Mouse (Mus musculus) heart, embryonic 13.5 days (tissue): Measurements from ENCODE around the gene Smok3b. TPM values are rescaled to one million over a fixed set of nuclear protein-coding genes. Genes with fewer than 3 reads are reported as not detected.
"Not testable (repeated sequence)": the region's sequence is repeated elsewhere in the genome, so short reads cannot be mapped to it uniquely, and the experiment has no call there.

Source experiments
- ATAC-seq: fragments of 200-750 bp; cut with Nextera tagmentation; 2 replicates; pipeline ENCODE4 v1.8.0; 2017; ENCODE audit warnings: moderate TSS enrichment; ENCODE audit not compliant: insufficient number of reproducible peaks, low FRiP score, low TSS enrichment; ENCODE audit errors: extremely low read depth
- H3K27ac ChIP-seq: fragments of 300-500 bp; sonication (generic); replicated peaks from 2 replicates; pipeline ENCODE4 v1.5.1; 2015; ENCODE audit warnings: moderate library complexity, mild to moderate bottlenecking, inconsistent platforms
- H3K27me3 ChIP-seq: fragments of 300-500 bp; sonication (generic); replicated peaks from 2 replicates; pipeline ENCODE4 v1.6.1; 2015; ENCODE audit warnings: mild to moderate bottlenecking, inconsistent platforms
- H3K36me3 ChIP-seq: fragments of 300-500 bp; sonication (generic); 2 replicates; pipeline ENCODE4 v1.6.1; 2015; ENCODE audit warnings: mild to moderate bottlenecking, inconsistent platforms
- H3K4me1 ChIP-seq: fragments of 300-500 bp; sonication (generic); 2 replicates; pipeline ENCODE4 v1.6.1; 2015; ENCODE audit warnings: inconsistent platforms
- H3K4me2 ChIP-seq: fragments of 300-500 bp; sonication (generic); 2 replicates; pipeline ENCODE4 v1.6.1; 2015; ENCODE audit warnings: inconsistent platforms, mild to moderate bottlenecking, moderate library complexity
- H3K4me3 ChIP-seq: fragments of 300-500 bp; sonication (generic); 2 replicates; pipeline ENCODE4 v1.5.1; 2015; ENCODE audit warnings: moderate library complexity, mild to moderate bottlenecking, inconsistent platforms
- H3K9ac ChIP-seq: fragments of 300-500 bp; sonication (generic); 2 replicates; pipeline ENCODE4 v1.6.1; 2015; ENCODE audit warnings: inconsistent platforms, mild to moderate bottlenecking, moderate library complexity
- H3K9me3 ChIP-seq: fragments of 300-500 bp; sonication (generic); 2 replicates; pipeline ENCODE4 v1.6.1; 2016; ENCODE audit warnings: inconsistent platforms
- WGBS: fragments of 180-500 bp; shearing (Covaris S2); methylation state at CpG from one replicate; pipeline ENCODE4 v1.1.7; 2015; ENCODE audit warnings: mixed read lengths; 5-methylcytosine and 5-hydroxymethylcytosine counted together
- polyA plus RNA-seq: library from polyadenylated mRNA; unstranded; fragments of >200 nt; fragmentation: Nextera tagmentation; extraction: Ambion mirVana; gene quantifications from 2 replicates; pipeline ENCODE4 v1.2.1, GENCODE M21; 2015

Smok3b gene
- not detected in 2 replicates for polyA plus RNA-seq

GRCm38 (mm10) chr5:138020961-138021479, at the start of gene Smok3b, which contains the start of gene Smok3a:
Gene Smok3b, plus strand, starts transcription at chr5:138021429.
Gene Smok3a, plus strand, starts transcription at chr5:138021261.
- 77% methylated on average over 4 of the region's 7 CpGs for WGBS
- not testable (repeated sequence) for H3K9me3 ChIP-seq, H3K4me1 ChIP-seq, H3K4me2 ChIP-seq, ATAC-seq, H3K27me3 ChIP-seq, H3K36me3 ChIP-seq, H3K4me3 ChIP-seq, H3K27ac ChIP-seq, H3K9ac ChIP-seq

GRCm38 (mm10) chr5:137973161-137973560, 48.1 kb upstream of the Smok3b start:
- H3K4me3 ChIP-seq = no peak overlapping the region
- 0 out of 2 replicates have a peak, but pooled peaks cover 6% of the 10 kb centered on the region for H3K27me3 ChIP-seq
- H3K9ac ChIP-seq = no peak overlapping the region
- H3K4me1 ChIP-seq = no peaks in the 10 kb centered on the region
- H3K4me2 ChIP-seq = no peak overlapping the region
- no peak for ATAC-seq
- WGBS = 60% methylated on average over 2 of the region's 2 CpGs
- no peaks in the 10 kb centered on the region for H3K9me3 ChIP-seq
- no peak overlapping the region for H3K27ac ChIP-seq
- H3K36me3 ChIP-seq = no peaks in the 10 kb centered on the region

GRCm38 (mm10) chr5:137973738-137974137, 47.5 kb upstream of the Smok3b start:
- Histone ChIP-seq H3K9ac (no peak overlapping the region), H3K9me3 (no peaks in the 10 kb centered on the region), H3K27ac (no peak overlapping the region), H3K27me3 (0 out of 2 replicates have a peak, but pooled peaks cover 6% of the 10 kb centered on the region), H3K36me3 (no peaks in the 10 kb centered on the region), H3K4me3 (no peak overlapping the region), H3K4me1 (no peaks in the 10 kb centered on the region), H3K4me2 (no peak overlapping the region)
- WGBS = 42% methylated on average over 3 of the region's 3 CpGs
- no peak for ATAC-seq

GRCm38 (mm10) chr5:137974724-137975123, 46.5 kb upstream of the Smok3b start:
- H3K9me3 ChIP-seq = no peaks in the 10 kb centered on the region
- WGBS = 57% methylated on average over 3 of the region's 3 CpGs
- H3K4me1 ChIP-seq = no peaks in the 10 kb centered on the region
- H3K4me2 ChIP-seq = no peak overlapping the region
- H3K36me3 ChIP-seq = no peaks in the 10 kb centered on the region
- no peak overlapping the region for H3K27ac ChIP-seq
- no peak overlapping the region for H3K9ac ChIP-seq
- no peak for ATAC-seq
- H3K27me3 ChIP-seq = 0 out of 2 replicates have a peak, but pooled peaks cover 6% of the 10 kb centered on the region
- no peak overlapping the region for H3K4me3 ChIP-seq

GRCm38 (mm10) chr5:137975434-137975833, 45.8 kb upstream of the Smok3b start:
- H3K4me3 ChIP-seq = no peak overlapping the region
- no peak overlapping the region for H3K9ac ChIP-seq
- ATAC-seq = no peak
- H3K4me1 ChIP-seq = no peaks in the 10 kb centered on the region
- 38% methylated on average over 1 of the region's 1 CpGs for WGBS
- no peaks in the 10 kb centered on the region for H3K36me3 ChIP-seq
- H3K4me2 ChIP-seq = no peak overlapping the region
- H3K27me3 ChIP-seq = 0 out of 2 replicates have a peak, but pooled peaks cover 6% of the 10 kb centered on the region
- H3K27ac ChIP-seq = no peak overlapping the region
- no peaks in the 10 kb centered on the region for H3K9me3 ChIP-seq

GRCm38 (mm10) chr5:137977291-137977690, 43.9 kb upstream of the Smok3b start:
- Histone ChIP-seq H3K27me3 (0 out of 2 replicates have a peak, but pooled peaks cover 6% of the 10 kb centered on the region), H3K9ac (no peak overlapping the region), H3K36me3 (no peaks in the 10 kb centered on the region), H3K4me3 (no peak overlapping the region), H3K4me2 (no peak overlapping the region), H3K9me3 (no peaks in the 10 kb centered on the region), H3K27ac (no peak overlapping the region), H3K4me1 (no peaks in the 10 kb centered on the region)
- WGBS = 27% methylated on average over 1 of the region's 1 CpGs
- ATAC-seq = no peak

GRCm38 (mm10) chr5:137979081-137979480, 42.1 kb upstream of the Smok3b start:
- no peaks in the 10 kb centered on the region for H3K4me1 ChIP-seq
- no peak overlapping the region for H3K27ac ChIP-seq
- no peaks in the 10 kb centered on the region for H3K36me3 ChIP-seq
- H3K9ac ChIP-seq = no peak overlapping the region
- H3K4me2 ChIP-seq = no peak overlapping the region
- 0 out of 2 replicates have a peak, but pooled peaks cover 6% of the 10 kb centered on the region for H3K27me3 ChIP-seq
- H3K9me3 ChIP-seq = no peaks in the 10 kb centered on the region
- ATAC-seq = no peak
- H3K4me3 ChIP-seq = no peak overlapping the region
- 64% methylated on average over 2 of the region's 2 CpGs for WGBS

- 59% methylated on average over 4 of the region's 4 CpGs for WGBS
- no peaks in the 10 kb centered on the region for H3K36me3 ChIP-seq
- H3K4me1 ChIP-seq = no peaks in the 10 kb centered on the region
- no peak for ATAC-seq
- H3K9ac ChIP-seq = no peak within 1 kb of the TSS
- no peaks in the 10 kb centered on the region for H3K27me3 ChIP-seq
- H3K4me3 ChIP-seq = no peak within 1 kb of the TSS
- H3K27ac ChIP-seq = no peak within 1 kb of the TSS
- H3K4me2 ChIP-seq = no peak within 1 kb of the TSS
- no peaks in the 10 kb centered on the region for H3K9me3 ChIP-seq
Observed at GRCm38 (mm10) chr5:137981300-137981699, 39.9 kb upstream of the Smok3b start, which contains the start of gene Azgp1. Gene Azgp1, plus strand, starts transcription at chr5:137981520.

- Histone ChIP-seq H3K27me3 (no peaks in the 10 kb centered on the region), H3K9me3 (no peaks in the 10 kb centered on the region; the same call in 1 of the 2 replicates), H3K27ac (no peak overlapping the region), H3K4me3 (no peak overlapping the region), H3K4me2 (no peak overlapping the region), H3K9ac (no peak overlapping the region), H3K36me3 (no peaks in the 10 kb centered on the region), H3K4me1 (no peaks in the 10 kb centered on the region)
- no peak for ATAC-seq
- 69% methylated on average over 1 of the region's 1 CpGs for WGBS
Observed at GRCm38 (mm10) chr5:137986351-137986750, 34.9 kb upstream of the Smok3b start.

- Histone ChIP-seq H3K4me3 (no peak overlapping the region), H3K9me3 (peaks cover 8% of the 10 kb centered on the region; the same call in 1 of the 2 replicates), H3K9ac (no peak overlapping the region), H3K27me3 (no peaks in the 10 kb centered on the region), H3K4me1 (no peaks in the 10 kb centered on the region), H3K27ac (no peak overlapping the region), H3K4me2 (no peak overlapping the region), H3K36me3 (no peaks in the 10 kb centered on the region)
- ATAC-seq = no peak
- 78% methylated on average over 5 of the region's 5 CpGs for WGBS
Observed at GRCm38 (mm10) chr5:138009437-138009836, 11.8 kb upstream of the Smok3b start.

GRCm38 (mm10) chr5:138012382-138012781, 8.8 kb upstream of the Smok3b start:
- 75% methylated on average over 5 of the region's 5 CpGs for WGBS
- H3K9me3 ChIP-seq = peaks cover 4% of the 10 kb centered on the region; the same call in 1 of the 2 replicates
- no peaks in the 10 kb centered on the region for H3K4me1 ChIP-seq
- no peaks in the 10 kb centered on the region for H3K27me3 ChIP-seq
- H3K27ac ChIP-seq = no peak overlapping the region
- no peak overlapping the region for H3K4me2 ChIP-seq
- no peak overlapping the region for H3K4me3 ChIP-seq
- no peak overlapping the region for H3K9ac ChIP-seq
- no peaks in the 10 kb centered on the region for H3K36me3 ChIP-seq
- no peak for ATAC-seq

GRCm38 (mm10) chr5:138016530-138016929, 4.7 kb upstream of the Smok3b start:
- H3K4me1 ChIP-seq = no peaks in the 10 kb centered on the region
- no peak overlapping the region for H3K9ac ChIP-seq
- peaks cover 4% of the 10 kb centered on the region; the same call in 1 of the 2 replicates for H3K9me3 ChIP-seq
- ATAC-seq = no peak
- no peaks in the 10 kb centered on the region for H3K36me3 ChIP-seq
- no peak overlapping the region for H3K4me3 ChIP-seq
- WGBS = 82% methylated on average over 2 of the region's 2 CpGs
- no peak overlapping the region for H3K4me2 ChIP-seq
- no peaks in the 10 kb centered on the region for H3K27me3 ChIP-seq
- no peak overlapping the region for H3K27ac ChIP-seq
